Mouse (Mus musculus) testis, postnatal 10 days (tissue): ENCODE measurements around the gene Nkain2.
"Not testable (repeated sequence)": the region's sequence is repeated elsewhere in the genome, so short reads cannot be mapped to it uniquely, and the experiment has no call there.

Source experiments
- DNase-seq: peaks from one replicate; pipeline ENCODE4 v3.0.0; 2021; ENCODE audit warnings: low spot score

Nkain2 gene

DNA sequence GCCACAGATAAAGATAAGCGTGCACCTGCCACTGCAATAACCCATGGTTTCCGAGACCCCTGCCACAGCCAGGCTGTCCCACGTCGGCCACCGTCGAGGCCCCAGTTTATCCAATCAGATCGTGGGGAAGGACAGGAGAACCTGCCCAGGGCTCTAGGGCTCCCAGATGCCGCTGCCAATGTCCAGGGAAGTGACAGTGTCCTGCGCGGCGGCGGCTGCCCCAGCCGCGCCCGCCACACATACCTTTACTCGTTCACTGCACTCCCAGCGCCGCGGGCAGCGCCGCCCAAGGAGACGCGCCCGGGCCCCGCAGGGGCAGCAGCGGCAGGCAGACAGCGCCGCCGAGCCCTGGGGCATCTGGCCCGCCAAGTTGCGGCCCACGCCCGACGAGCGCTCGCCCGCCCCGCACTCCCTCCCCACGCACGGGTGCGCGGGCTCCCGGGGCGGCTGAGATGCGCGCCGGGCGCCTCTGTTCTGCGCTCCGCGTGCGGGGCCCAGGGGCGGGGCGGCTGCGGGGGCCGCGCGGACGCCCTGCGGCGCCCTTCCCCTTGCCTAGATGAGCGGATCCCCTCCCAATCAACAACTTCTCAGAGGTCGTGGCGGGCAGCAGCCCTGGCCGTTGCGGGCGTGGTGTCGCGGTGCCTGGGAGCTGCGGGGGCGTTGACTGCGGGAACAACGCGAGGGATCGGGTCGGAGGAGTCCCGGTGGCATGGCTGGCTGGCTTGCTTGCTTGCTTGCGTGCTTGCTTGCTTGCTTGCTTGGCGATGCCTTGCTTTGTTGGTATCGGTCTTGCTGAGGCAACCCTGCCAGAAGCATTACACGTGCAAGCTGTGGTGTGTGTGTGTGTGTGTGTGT, at the start of gene Nkain2:
TSS of gene Nkain2 (minus strand) at position 811 of the 855 bp plus-strand sequence.
- peak; percentile 63 for DNase-seq

DNA sequence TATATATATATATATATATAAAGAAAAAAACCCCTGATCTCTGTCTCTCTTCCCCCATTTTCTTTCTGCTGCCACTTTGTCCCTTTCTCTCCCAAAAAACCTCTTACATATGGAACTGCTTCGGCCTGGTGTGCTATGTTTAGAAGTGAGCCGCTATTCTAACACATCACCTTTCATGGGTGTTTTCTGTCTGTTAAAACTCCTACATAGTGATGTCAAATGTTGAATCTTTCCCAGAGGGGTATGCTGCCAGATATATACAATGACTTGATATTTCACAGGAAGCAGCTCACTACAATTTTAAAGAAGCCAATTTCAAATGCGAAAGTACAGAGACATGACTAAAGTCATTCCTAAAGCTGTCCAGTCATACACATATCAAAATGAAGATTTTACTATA, 49.6 kb upstream of the Nkain2 start:
- DNase-seq = no peak

DNA sequence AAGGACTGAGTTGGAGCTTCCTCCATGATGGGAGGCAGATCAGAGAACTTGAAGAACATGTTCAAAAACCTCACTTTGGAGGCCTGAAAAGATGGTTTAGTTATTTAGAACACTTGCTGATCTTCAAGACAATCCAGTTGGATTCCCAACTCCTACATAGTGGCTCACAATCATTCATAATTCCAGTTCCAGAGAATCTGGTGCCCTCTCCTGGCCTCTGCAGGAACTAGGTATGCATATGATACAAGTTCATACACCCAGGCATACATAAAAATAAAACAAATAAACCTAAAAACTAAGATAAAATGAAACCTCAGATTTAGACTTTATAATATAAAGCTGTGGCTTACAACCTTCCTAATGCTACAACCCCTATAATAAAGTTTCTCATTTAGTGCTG, 4.8 kb upstream of the Nkain2 start:
- peak; percentile 65 for DNase-seq

DNA sequence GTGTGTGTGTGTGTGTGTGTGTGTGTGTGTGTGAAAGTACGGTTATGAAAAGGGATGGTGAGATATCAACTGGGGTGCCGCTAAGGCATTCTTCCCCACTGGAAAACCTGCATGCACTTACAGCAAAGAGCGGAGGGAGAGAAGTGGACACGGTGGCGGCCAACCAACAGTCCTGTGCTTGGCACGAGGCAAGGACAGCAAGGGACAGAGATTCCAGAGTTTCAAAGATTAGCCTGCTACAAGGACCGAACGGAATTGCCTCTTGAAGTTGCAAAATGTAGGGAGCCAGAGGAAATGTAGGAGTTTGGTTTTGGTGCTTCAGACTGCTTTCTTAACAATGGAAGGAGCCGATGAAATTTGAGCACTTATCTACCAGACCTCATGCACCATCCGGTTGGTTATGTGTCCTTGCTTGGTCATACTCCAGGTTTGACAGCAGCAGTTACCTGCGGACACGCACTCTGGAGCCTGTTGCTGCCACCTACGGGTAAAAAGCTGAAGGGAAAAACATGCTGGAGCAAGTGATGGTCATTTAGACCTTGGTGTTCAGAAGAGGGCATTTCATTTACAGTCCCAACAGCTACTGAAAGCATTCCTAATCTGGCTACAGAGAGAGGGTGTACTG, 357 bp upstream of the Nkain2 start:
- DNase-seq = peak; percentile 64

GRCm38 (mm10) chr10:32881977-32882376, 8.3 kb downstream of the Nkain2 start:
- DNase-seq = no peak

DNA sequence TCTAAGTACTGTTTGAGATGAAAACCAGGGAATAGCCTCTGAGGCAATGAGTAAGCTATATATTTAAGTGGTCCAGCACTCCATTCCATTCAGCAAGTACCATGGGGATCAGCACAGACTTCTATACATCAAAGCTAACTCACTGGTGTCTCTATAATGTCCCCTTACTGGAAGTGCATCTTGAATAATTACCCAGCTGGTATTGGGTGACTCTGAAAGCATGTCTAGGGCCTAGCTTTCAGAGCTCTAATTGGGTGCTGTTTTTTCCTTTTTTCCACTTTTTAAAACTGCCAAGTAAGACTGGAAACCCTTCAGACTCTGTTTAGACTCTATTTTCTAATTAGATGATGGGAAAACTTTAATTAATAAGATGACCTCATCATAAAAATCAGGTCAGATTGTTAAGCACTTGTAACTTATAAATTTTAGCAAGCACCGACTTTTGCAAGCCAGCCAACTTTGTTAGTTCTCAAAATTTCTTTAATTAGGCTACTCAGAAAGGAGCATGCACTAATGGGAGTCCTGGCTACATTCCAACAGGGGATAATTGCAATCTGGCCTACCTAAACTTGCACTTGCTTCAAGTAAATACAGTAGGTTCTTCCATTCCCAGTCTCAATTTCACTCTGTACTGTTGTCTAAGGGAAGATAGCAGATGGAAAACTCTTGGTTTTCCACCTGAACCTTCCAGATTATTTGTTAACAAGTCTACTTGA, 19.4 kb downstream of the Nkain2 start:
- no peak for DNase-seq

DNA sequence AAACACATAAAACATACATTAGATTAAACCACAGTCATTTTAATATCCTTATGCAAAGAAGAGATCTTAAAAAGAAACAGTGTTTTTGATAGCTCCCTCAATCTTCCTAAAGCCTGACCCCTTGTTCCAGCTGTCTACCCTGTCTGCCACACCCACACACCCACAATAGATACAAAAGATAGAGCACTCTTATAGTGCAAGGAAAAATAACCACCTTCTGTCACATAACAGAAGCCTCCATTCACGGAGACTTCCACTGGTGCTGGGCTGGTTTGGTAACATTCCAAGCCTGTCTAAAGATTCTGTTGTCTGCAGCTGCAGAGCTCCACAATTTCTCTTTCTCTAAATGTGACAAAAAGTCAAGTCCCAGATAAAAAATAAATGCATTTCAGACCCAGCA, 20.7 kb downstream of the Nkain2 start:
- DNase-seq = no peak

GRCm38 (mm10) chr10:32815210-32815883, 74.9 kb downstream of the Nkain2 start:
- DNase-seq = no peak

- no peak for DNase-seq
Observed at GRCm38 (mm10) chr10:32796215-32796614, 94.0 kb downstream of the Nkain2 start.

DNA sequence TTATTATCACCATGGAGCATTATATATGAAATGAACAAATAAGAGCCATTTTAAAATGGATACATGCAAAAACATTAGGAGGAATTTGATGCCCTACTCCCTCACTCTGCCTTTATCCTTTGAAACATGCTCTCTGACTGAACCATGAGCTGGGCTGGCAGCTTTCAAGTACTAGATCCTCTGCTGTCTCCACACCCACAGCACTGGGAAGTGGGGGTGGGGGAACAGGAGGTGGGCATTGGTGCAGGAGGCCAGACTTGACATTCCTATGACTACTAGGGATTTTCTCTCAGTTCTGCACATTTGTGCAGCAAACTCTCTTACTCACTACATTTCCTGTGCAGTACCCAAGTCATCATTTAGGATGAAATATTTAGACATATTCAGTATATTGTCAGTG, 99.7 kb downstream of the Nkain2 start:
- DNase-seq = no peak

- no peak for DNase-seq
Observed at GRCm38 (mm10) chr10:32782732-32783359, 107.4 kb downstream of the Nkain2 start.

DNA sequence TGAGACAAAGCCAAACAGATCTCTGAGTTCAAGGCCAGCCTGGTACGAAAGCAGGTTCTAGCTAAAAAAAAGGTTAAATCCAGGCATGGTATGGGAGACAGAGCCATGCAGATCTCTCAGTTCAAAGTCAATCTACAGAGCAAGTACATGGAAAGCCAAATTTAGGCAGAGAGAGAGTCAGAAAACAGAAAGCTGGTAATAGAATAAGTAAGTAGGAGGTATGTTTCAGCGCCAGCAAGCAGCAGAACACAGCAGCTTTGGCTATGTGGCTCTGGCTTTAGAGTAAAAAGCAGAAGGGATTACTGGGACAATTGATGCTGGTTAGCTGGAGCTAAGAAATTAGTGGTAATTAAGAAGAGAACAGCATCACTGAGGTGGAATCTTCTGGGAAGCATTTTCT, 151.3 kb downstream of the Nkain2 start:
- DNase-seq = no peak

GRCm38 (mm10) chr10:32706579-32706978, 183.7 kb downstream of the Nkain2 start:
- DNase-seq = not testable (repeated sequence)

GRCm38 (mm10) chr10:32696661-32697060, 193.6 kb downstream of the Nkain2 start:
- DNase-seq = no peak

- DNase-seq = no peak
Observed at GRCm38 (mm10) chr10:32684548-32684947, 205.7 kb downstream of the Nkain2 start.

DNA sequence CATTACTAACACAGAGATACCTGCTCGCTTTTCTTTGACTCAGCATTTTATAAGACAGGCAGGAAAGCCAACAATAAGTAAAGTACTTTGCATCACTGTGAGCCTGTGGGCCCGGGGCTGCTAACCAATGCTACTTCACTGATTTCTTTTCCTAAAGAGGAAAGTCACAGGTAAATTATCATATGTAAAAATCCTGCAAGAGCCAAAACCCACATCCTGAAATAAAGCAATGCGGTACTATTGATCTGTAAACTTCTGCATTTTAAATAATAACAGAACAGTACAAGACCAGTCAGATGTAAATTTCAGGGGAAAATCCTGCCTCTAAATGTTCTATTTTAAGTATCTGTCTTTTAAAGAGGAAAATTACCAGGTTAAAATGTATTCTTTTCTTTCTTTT, 250.0 kb downstream of the Nkain2 start:
- no peak for DNase-seq

GRCm38 (mm10) chr10:32639173-32639572, 251.1 kb downstream of the Nkain2 start:
- DNase-seq = no peak

DNA sequence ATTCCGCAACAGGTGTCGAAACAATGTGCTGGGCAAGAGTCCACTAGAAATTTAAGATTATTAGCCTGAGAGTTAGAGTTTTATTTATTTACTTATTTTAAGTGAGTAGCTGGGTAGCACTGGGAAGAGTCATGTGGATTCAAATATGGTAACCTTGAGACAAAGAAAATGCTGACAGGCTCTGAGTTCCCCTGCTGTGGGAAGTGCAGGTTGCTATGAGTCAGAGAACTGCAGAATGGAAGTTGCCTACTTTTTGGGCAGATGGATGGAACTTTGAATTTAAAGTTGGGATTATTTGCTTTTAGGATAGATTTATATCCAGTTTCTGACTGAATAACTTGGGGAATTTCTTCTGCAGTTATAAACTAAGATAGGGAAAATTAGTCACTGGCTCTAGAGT, 259.2 kb downstream of the Nkain2 start:
- no peak for DNase-seq

DNA sequence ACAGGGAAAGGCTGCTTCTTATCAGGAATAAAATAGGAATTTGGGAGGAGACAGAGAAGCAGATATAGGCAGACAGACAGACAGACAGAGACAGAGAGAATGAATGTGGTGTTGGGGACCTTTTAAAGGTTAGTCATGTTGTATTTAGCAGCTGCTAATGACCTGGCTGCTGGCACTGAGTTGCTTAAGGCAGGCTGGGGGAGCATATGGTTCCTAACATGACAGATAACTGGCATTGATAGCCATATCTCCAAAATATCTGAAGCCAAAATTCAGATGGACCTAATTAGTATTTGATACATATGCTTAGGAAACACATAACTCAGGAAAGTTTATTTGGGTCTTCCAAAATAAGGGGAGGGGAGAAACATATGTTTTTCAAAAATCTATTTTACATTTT, 285.8 kb downstream of the Nkain2 start:
- no peak for DNase-seq

DNA sequence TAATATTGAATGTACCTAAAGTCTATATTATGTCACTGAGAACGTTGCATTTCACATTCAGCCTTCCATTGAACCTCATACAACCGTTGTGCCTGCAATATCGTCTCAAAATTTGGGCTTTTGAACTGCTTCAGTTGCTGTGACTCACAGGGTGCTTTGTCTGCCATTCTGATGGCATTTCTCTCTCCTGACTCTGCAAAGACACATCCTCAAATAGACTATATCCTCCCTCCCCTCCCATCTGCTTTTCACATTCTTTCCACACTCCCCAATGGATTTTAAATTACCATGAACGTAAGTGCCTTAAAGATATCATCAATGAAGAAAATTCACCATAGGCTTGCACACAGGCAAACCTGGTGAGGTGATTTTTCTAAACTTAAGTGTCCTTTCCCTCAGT, 287.5 kb downstream of the Nkain2 start:
- DNase-seq = no peak

DNA sequence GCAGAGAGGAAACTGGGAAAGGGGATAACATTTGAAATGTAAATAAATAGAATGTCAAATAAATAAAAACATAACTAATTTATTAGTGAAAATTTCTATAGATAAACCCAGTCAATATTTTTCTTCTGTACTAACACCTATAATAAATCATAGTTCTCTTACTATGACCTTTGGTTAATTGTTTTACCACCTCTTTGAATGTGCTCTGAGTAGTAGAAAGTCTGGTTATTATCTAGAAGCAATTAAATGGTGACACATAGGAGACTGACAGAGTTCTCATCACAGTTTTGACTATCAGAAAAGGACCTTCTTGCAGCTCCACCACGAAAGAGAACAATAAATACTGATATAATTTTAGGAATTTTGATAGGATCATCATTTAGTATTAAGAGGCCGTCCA, 295.3 kb downstream of the Nkain2 start:
- DNase-seq = no peak

DNA sequence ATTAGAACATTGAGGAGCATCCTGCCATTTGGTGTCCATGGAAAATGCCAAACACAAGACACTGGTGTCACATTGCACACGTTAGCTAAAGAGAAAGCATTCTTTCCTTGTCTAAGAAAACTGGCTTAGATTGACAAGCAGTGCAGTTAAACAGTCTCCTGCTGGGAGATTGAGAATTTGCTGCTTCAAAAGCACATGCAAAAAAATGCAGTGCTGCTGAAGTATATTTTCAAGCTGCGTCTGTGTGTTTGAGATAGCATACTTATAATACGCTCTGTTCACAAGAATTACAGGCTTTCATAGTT, 313.0 kb downstream of the Nkain2 start:
- no peak for DNase-seq
